ENCODE assay signal across 18 mouse cellular contexts in genomic region chr6:48723468-48723867, GRCm38 (mm10). TPM values are rescaled to one million over a fixed set of nuclear protein-coding genes. Genes with fewer than 3 reads are reported as not detected.
"Had no signal": no experiment of that assay in that cellular context is flagged by ENCODE, and none has a peak within 500 bp of the region (broad histone marks: within the 10 kb centered on the region; RNA-seq: fewer than 3 reads in every experiment).

No protein-coding gene starts in this region.

- H3K9ac ChIP-seq: limb, embryonic 13.5 days; liver, embryonic 14.5 days; midbrain, embryonic 13.5 days; neural tube, embryonic 15.5 days had no signal

- H3K27ac ChIP-seq: kidney, postnatal 0 days; limb, embryonic 13.5 days; liver, embryonic 14.5 days; midbrain, embryonic 13.5 days; neural tube, embryonic 15.5 days had no signal

- H3K4me3 ChIP-seq: limb, embryonic 13.5 days; midbrain, embryonic 13.5 days; neural tube, embryonic 15.5 days had no signal

- DNase-seq: kidney, adult 11 months; kidney, adult 9 months; kidney, postnatal 36 days; layer of hippocampus, adult 9-11 months; left cerebral cortex, postnatal 4 days; lung, adult 18-20 months; spleen, adult 18-20 months had no signal

- H3K4me1 ChIP-seq: neural tube, embryonic 15.5 days had no signal

- H3K9me3 ChIP-seq: midbrain, embryonic 13.5 days; neural tube, embryonic 15.5 days had no signal

- H3K36me3 ChIP-seq: limb, embryonic 13.5 days; midbrain, embryonic 13.5 days; neural tube, embryonic 15.5 days had no signal

- H3K4me2 ChIP-seq: limb, embryonic 13.5 days; midbrain, embryonic 13.5 days; neural tube, embryonic 15.5 days had no signal

- H3K27me3 ChIP-seq: limb, embryonic 13.5 days; midbrain, embryonic 13.5 days; neural tube, embryonic 15.5 days had no signal

RNA-seq across cellular contexts. Expression of gene Gimap7, which starts 5.0 kb away (rescaled TPM):
- total RNA-seq: layer of hippocampus, adult 18-20 months; left cerebral cortex, postnatal 10 days; left cerebral cortex, postnatal 4 days; midbrain, postnatal 0 days had no signal
- polyA plus RNA-seq: limb, embryonic 13.5 days; lung, embryonic 16.5 days; midbrain, embryonic 13.5 days; midbrain, postnatal 0 days; neural tube, embryonic 11.5 days; neural tube, embryonic 15.5 days had no signal

RNA-seq across cellular contexts. Expression of gene Gm28053, which starts 5.1 kb away (rescaled TPM):
- total RNA-seq: left cerebral cortex, postnatal 10 days; left cerebral cortex, postnatal 4 days; liver, adult 2 months; midbrain, postnatal 0 days had no signal
- polyA plus RNA-seq: liver, adult 2 months; midbrain, embryonic 13.5 days; midbrain, postnatal 0 days; neural tube, embryonic 11.5 days; neural tube, embryonic 15.5 days had no signal
